Mouse (Mus musculus): ENCODE measurements around the gene Nol3.

DNA sequence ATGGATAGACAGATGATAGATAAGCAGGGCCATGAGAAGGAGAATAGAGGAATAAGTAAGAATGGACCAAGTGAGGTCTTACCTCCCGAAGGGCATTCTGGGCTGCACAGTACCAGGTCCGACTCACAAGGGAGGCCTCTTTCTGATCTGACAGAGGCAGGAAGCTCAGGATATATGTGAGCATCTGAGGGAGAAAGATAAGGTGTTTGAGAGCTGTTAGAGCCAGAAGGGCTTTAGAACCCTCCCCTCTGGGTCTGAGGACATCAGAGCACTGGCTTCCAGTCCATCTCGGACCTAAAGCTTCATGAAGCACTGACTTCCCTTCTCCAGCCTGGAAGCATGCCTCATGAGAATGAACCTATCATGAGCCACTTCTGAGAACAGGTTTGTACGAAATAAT, 47.2 kb downstream of the Nol3 start:
- TF ChIP-seq POLR2A (IDR thresholded peaks at IDR 0.05; ENCODE audit: control insufficient read depth, low read depth, low read length) (no peak), CTCF (IDR thresholded peaks at IDR 0.05; ENCODE audit: control insufficient read depth, insufficient read depth, insufficient replicate concordance, low read depth, low read length) (no peak)

All from testis, adult 2 months (tissue).